Mouse (Mus musculus) hindbrain, embryonic 10.5 days (tissue): ENCODE measurements at regions not wholly inside any gene's neighbourhood (a gene's known extent, or its start where the extent isn't known, plus 50 kb on each side); places are given as distances from the start of the nearest gene placed in this dataset.

Experiments
- DNase-seq: peaks from one replicate; pipeline ENCODE4 v3.0.0-alpha.2; 2017; ENCODE audit warnings: low spot score
- H3K27ac ChIP-seq: fragments of 300-500 bp; sonication (generic); 2 replicates; pipeline ENCODE4 v1.5.1; 2016; ENCODE audit warnings: mild to moderate bottlenecking, moderate library complexity
- H3K27me3 ChIP-seq: fragments of 300-500 bp; sonication (generic); 2 replicates; pipeline ENCODE4 v1.6.1; 2016; ENCODE audit warnings: mild to moderate bottlenecking; ENCODE audit not compliant: poor library complexity, insufficient read depth, severe bottlenecking
- H3K36me3 ChIP-seq: fragments of 300-500 bp; sonication (generic); 2 replicates; pipeline ENCODE4 v1.6.1; 2016; ENCODE audit warnings: mild to moderate bottlenecking, moderate library complexity
- H3K4me1 ChIP-seq: fragments of 300-500 bp; sonication (generic); replicated peaks from 2 replicates; pipeline ENCODE4 v1.6.1; 2016; ENCODE audit warnings: mild to moderate bottlenecking
- H3K4me3 ChIP-seq: fragments of 300-500 bp; sonication (generic); 2 replicates; pipeline ENCODE4 v1.5.1; 2016; ENCODE audit warnings: mild to moderate bottlenecking, moderate library complexity
- H3K9me3 ChIP-seq: fragments of 300-500 bp; sonication (generic); 2 replicates; pipeline ENCODE4 v1.6.1; 2016; ENCODE audit warnings: mild to moderate bottlenecking, moderate library complexity
- WGBS: fragments of 180-500 bp; shearing (Covaris S2); methylation state at CpG from one replicate; pipeline ENCODE4 v1.1.7; 2016; 5-methylcytosine and 5-hydroxymethylcytosine counted together

DNA sequence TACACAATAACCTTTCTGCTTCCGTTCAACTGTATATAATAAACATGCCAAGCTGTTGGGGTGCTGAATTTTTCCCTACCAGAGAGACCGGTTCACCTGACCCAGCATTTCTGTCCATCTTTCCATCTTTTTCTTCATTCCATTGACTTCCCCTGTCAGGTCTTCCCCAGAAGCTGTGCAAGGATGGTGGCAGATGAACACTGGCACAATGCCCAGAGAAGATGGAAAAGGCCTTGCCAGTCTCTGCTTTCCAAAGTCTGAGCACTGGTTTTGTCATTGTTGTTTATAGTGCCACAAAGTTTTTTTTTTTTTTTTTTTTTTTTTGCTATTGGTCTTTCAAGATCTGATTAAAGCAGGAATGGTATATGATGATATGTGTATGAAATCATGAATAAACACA is 526.6 kb downstream of the Fgf9 start:
- Histone ChIP-seq H3K9me3 (no peaks in the 10 kb centered on the region), H3K4me1 (peaks cover 6% of the 10 kb centered on the region; the same call in 1 of the 2 replicates), H3K27me3 (no peaks in the 10 kb centered on the region), H3K27ac (no peak overlapping the region), H3K36me3 (no peaks in the 10 kb centered on the region), H3K4me3 (no peak overlapping the region)
- DNase-seq, result no peak
- 92% methylated on average over 2 of the region's 2 CpGs for WGBS

DNA sequence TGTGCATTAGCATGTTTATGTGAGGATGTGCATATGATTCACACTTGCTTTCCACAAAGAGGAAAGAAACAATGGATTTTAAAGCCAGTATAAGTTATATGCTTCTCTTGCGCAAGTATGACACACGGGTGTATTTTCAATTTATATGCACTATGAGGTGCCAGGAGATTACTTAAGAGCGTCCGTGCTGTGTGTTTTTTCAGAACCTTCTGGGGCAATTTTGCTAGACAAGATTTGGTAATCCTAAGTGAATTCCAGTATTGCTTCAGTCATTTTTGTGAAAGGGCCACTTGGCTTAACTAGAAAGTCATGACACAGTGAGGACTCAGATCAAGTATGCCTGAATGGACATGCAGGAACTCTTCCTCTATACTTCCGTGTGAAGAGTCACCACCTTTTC is 511.5 kb downstream of the Fgf9 start:
- Histone ChIP-seq H3K4me3 (no peak overlapping the region), H3K9me3 (no peaks in the 10 kb centered on the region), H3K4me1 (no peaks in the 10 kb centered on the region), H3K36me3 (no peaks in the 10 kb centered on the region), H3K27me3 (no peaks in the 10 kb centered on the region), H3K27ac (no peak overlapping the region)
- DNase-seq, result no peak
- WGBS, result 97% methylated on average over 5 of the region's 5 CpGs

DNA sequence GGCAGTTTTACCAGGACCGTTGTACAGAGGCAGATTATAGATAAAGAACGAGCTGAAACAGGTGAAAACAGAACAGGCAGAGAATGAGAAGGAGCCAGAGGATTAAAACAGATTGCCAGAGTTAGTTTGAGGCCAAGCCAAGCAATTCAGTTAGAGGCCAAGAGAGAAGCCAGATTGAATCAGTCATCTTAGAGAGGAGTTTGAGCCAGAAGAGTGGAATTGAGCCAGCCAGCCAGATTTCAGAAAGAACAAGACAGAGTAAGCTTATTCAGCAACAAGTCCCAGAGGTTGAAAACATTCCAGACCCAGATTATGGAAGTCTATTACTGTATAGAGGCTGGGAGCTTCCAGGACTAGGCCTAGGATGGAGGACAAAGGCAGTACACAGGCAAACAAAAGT is 499.7 kb downstream of the Fgf9 start:
- WGBS, result 84% methylated on average over 2 of the region's 2 CpGs
- H3K4me1 ChIP-seq, result no peaks in the 10 kb centered on the region
- H3K27ac ChIP-seq, result no peak overlapping the region
- no peaks in the 10 kb centered on the region for H3K9me3 ChIP-seq
- H3K27me3 ChIP-seq, result no peaks in the 10 kb centered on the region
- H3K36me3 ChIP-seq, result no peaks in the 10 kb centered on the region
- no peak for DNase-seq
- H3K4me3 ChIP-seq, result no peak overlapping the region

DNA sequence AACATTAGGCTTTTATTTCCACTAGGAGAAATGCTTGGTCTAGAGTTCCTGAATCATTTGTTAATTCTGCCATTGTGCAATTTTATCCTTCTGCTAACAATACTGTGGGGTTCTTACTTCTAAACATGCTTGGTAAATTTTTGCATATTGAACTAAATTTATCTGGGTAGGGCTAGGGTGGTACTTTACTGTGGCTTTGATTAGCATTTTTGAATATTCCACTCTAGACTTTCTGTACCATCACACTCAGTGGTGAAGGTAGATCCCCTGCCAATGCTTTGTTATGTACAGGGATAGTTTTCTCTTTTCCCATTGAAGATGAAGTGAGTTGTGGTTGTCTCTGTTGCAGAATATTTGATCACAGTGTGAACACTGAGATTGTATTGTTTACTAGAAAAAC is 497.1 kb downstream of the Fgf9 start:
- Histone ChIP-seq H3K36me3 (no peaks in the 10 kb centered on the region), H3K4me1 (no peaks in the 10 kb centered on the region), H3K9me3 (no peaks in the 10 kb centered on the region), H3K27me3 (no peaks in the 10 kb centered on the region), H3K4me3 (no peak overlapping the region), H3K27ac (no peak overlapping the region)
- DNase-seq, result no peak

DNA sequence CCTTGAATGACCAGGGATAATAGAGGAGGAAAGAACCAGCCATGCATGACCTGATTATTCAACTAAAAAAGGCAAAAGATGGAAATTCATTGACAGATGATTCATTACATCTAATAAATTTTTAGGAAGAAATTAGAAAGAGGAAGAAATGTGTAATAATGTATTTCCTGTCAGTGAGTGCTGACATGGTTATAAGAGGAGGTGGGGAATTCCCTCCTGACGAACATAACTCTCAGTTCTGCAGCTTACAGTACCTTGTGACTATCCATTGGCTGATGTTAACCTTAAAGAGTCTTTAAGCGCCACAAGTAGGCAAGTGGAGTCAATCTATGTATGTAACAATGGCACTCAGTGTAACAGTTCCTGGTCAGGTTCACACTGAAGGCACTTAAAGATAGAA is 492.7 kb downstream of the Fgf9 start:
- no peak for DNase-seq
- Histone ChIP-seq H3K27me3 (no peaks in the 10 kb centered on the region), H3K27ac (no peak overlapping the region), H3K36me3 (no peaks in the 10 kb centered on the region), H3K4me1 (no peaks in the 10 kb centered on the region), H3K4me3 (no peak overlapping the region), H3K9me3 (no peaks in the 10 kb centered on the region)
- WGBS, result 80% methylated on average over 2 of the region's 2 CpGs

DNA sequence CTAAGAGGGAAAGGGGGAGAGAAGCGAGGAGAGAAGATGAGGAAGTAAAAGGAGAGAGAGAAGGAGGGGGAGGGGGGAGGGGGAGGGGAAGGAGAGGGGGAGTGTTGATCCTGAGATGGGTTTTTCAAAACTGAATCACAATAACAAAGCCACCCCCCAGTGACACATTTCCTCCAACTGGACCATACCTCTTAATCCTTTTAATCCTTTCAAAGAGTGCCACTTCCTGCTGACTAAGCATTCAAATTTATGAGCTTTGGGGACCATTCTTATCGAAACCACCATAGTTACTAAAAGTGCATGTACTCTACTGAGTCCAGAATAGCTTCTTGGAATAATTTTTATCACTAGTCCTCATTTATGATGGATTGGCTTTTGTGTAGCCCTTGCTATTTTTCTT is 480.4 kb downstream of the Fgf9 start:
- no peaks in the 10 kb centered on the region for H3K36me3 ChIP-seq
- H3K4me1 ChIP-seq, result peaks cover 3% of the 10 kb centered on the region; the same call in 1 of the 2 replicates
- no peak overlapping the region for H3K27ac ChIP-seq
- WGBS, result 75% methylated on average over 2 of the region's 2 CpGs
- no peak for DNase-seq
- H3K9me3 ChIP-seq, result no peaks in the 10 kb centered on the region
- H3K4me3 ChIP-seq, result no peak overlapping the region
- H3K27me3 ChIP-seq, result no peaks in the 10 kb centered on the region

DNA sequence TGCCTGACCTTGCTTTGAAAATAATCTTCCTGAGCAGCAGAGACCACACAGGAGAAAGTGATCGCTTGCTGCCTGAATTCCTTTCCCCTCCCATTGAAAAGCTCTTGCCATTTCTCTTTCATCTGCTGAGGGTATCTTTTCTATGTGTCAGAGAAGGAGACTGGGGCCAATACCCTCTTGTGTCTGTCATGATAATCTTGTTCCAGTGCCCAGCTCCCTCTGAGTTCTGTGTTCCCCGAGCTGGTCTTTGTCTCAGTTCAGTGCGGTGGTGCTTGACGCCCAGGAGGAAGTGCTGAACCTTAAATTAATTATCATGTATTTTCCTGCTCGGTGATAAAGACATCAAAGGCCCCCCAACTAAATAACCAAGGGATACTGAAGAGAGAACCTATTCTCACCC is 475.4 kb downstream of the Fgf9 start:
- H3K27ac ChIP-seq, result no peak overlapping the region
- H3K4me3 ChIP-seq, result no peak overlapping the region
- 21% methylated on average over 5 of the region's 5 CpGs for WGBS
- DNase-seq, result no peak
- H3K27me3 ChIP-seq, result peaks cover 2% of the 10 kb centered on the region; the same call in 1 of the 2 replicates
- H3K4me1 ChIP-seq, result peaks cover 13% of the 10 kb centered on the region; the same call in 1 of the 2 replicates
- no peaks in the 10 kb centered on the region for H3K36me3 ChIP-seq
- H3K9me3 ChIP-seq, result no peaks in the 10 kb centered on the region

DNA sequence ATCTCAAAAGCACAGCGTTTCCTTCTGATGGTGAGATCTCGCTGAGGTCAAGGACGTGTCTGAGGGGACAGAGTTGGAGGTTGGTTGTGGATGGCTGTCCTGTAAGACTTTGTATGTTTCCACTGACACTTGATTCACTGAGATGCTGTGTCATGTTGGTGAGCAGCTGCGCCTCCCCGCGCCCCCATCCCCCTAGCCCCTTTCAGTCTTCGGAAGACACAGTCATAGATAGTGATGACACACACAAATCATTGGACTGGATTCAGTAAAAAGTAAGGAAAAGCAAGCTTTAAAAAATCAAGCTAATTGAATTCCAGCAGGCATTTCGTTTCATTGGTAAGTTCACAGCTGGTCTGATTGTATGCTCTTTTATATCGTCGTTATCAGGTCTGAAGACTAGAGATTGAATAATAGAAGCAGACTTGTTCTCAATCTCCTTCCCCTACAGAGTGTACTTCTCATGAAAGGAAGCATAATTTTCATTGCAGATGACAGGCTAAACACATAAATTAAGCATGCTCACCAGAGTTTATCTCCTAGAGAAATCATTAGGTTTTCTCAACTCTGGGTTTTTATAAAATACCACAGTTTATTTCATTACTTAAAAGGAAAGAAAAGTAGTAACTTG is 472.9 kb downstream of the Fgf9 start:
- Histone ChIP-seq H3K27ac (no peak overlapping the region), H3K4me3 (no peak overlapping the region), H3K27me3 (peaks cover 2% of the 10 kb centered on the region; the same call in 1 of the 2 replicates), H3K4me1 (peaks cover 13% of the 10 kb centered on the region; the same call in 1 of the 2 replicates), H3K9me3 (no peaks in the 10 kb centered on the region), H3K36me3 (no peaks in the 10 kb centered on the region)
- WGBS, result 88% methylated on average over 10 of the region's 10 CpGs
- DNase-seq, result no peak

DNA sequence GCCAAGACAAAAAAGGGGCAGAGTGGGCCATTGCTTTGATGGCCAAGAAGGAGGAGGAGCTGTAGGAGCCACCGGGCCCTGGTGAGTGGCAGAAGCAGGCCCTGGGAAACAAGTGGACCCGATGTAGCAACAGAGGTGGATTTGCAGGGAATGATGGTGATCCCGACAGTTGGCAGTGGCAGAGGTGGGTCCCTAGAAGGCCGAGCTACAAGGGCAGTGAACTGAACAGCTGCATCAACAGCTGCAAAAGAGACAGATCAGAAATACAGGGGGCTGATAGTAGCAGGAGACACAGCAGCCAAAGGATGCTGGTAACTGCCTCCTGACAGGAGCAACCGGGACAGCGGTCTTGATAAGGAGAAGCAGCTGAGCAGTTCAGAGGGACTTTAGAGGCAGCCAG is 467.8 kb downstream of the Fgf9 start:
- DNase-seq, result no peak
- H3K9me3 ChIP-seq, result no peaks in the 10 kb centered on the region
- no peak overlapping the region for H3K4me3 ChIP-seq
- no peaks in the 10 kb centered on the region for H3K4me1 ChIP-seq
- H3K36me3 ChIP-seq, result no peaks in the 10 kb centered on the region
- no peaks in the 10 kb centered on the region for H3K27me3 ChIP-seq
- no peak overlapping the region for H3K27ac ChIP-seq
- 77% methylated on average over 6 of the region's 6 CpGs for WGBS

DNA sequence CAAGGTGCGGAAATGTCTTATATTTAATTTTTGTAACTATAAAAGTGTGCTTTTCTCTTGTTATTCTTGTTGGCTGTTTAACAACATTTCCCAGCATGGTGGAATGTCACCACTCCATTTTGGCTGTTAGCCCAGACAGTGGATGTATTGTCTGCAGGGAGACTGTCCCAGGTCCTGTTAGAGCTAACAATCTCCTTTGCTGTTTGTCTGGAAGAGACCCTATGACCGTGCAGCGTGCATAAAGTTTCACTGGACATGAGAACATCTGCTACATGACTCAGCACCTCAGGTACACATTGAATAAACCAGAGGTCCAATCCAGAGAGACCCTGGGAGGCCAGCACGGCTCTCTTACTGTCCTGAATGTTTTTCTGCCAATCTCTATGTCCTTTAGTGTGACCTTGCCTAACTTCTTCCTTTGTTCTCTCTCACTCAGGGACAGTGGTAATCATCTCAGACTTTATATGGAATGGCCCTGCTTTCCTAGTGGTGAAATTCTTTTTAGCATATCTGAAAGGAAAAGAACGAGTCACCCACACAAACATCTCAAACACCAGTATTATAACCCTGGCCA is 450.7 kb downstream of the Fgf9 start:
- no peaks in the 10 kb centered on the region for H3K27me3 ChIP-seq
- WGBS, result 70% methylated on average over 5 of the region's 5 CpGs
- H3K27ac ChIP-seq, result no peak overlapping the region
- no peaks in the 10 kb centered on the region for H3K36me3 ChIP-seq
- H3K4me3 ChIP-seq, result no peak overlapping the region
- 0 out of 2 replicates have a peak, but pooled peaks cover 11% of the 10 kb centered on the region for H3K4me1 ChIP-seq
- DNase-seq, result no peak
- H3K9me3 ChIP-seq, result no peaks in the 10 kb centered on the region

DNA sequence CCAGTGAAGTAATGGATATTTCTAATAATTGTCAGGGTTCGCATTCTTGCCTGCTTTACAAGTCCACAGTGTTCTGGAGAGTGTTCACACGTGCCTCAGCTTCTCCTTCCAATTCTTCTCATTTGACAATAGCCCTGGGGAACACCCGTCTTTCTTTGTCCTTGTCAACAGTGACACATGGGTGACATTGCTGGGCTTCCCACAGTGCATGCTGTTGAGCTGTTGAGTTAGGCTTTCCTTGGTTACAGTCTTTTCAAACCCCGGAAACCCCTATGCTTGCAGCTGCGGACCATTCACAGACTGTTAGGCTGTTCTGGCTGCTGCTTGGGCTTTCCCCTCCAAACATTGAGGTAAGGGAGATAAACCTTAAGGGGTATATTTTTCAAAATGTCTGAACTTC is 450.0 kb downstream of the Fgf9 start:
- DNase-seq, result no peak
- Histone ChIP-seq H3K9me3 (no peaks in the 10 kb centered on the region), H3K27me3 (no peaks in the 10 kb centered on the region), H3K4me3 (no peak overlapping the region), H3K36me3 (no peaks in the 10 kb centered on the region), H3K27ac (no peak overlapping the region), H3K4me1 (0 out of 2 replicates have a peak, but pooled peaks cover 11% of the 10 kb centered on the region)
- WGBS, result 58% methylated on average over 5 of the region's 5 CpGs

DNA sequence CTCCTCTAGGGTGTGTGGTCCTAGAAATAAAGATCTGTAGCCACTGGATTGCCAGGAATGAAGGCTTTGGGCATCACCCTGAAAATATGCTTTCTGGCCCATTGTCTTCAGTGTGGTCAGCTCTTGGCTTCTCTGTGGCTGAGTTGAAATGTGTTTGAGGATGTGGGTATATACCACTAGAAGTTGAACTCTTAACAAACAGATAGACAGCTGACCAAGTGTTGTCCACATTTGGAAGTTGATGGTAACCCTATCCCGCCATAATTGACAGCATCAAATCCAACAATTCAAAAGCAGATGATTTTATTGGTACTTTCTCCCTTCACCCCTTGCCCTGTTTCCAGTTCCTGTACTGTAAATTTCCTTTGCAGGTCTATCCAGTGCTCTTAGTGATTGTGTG is 448.7 kb downstream of the Fgf9 start:
- no peak overlapping the region for H3K27ac ChIP-seq
- H3K4me1 ChIP-seq, result 0 out of 2 replicates have a peak, but pooled peaks cover 11% of the 10 kb centered on the region
- H3K9me3 ChIP-seq, result no peaks in the 10 kb centered on the region
- no peaks in the 10 kb centered on the region for H3K36me3 ChIP-seq
- no peak for DNase-seq
- H3K27me3 ChIP-seq, result no peaks in the 10 kb centered on the region
- H3K4me3 ChIP-seq, result no peak overlapping the region
- WGBS, result 100% methylated on average over 1 of the region's 1 CpGs

DNA sequence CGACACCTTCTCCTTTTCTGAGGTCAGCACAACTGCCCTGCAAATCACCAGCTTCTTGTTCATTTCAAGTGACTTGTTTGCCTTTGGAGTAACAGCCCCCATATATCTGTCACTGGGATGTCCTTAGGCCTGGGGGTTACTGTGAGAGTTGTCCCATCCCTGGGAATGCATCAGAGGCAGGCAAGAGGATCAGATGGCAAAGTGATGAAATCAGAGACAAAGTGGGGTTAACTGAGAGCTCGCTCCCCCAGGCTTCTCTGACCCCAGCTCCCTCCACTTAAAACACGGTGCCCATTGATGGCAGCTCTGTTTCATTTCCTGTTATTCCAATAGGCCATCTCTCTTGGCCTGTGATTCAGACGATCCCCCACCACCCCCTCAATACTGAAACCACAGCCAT is 446.2 kb downstream of the Fgf9 start:
- Histone ChIP-seq H3K9me3 (no peaks in the 10 kb centered on the region), H3K4me1 (0 out of 2 replicates have a peak, but pooled peaks cover 11% of the 10 kb centered on the region), H3K4me3 (no peak overlapping the region), H3K36me3 (no peaks in the 10 kb centered on the region), H3K27ac (no peak overlapping the region), H3K27me3 (no peaks in the 10 kb centered on the region)
- 44% methylated on average over 4 of the region's 4 CpGs for whole genome bisulfite sequencing
- peak; percentile 8 for DNase-seq

DNA sequence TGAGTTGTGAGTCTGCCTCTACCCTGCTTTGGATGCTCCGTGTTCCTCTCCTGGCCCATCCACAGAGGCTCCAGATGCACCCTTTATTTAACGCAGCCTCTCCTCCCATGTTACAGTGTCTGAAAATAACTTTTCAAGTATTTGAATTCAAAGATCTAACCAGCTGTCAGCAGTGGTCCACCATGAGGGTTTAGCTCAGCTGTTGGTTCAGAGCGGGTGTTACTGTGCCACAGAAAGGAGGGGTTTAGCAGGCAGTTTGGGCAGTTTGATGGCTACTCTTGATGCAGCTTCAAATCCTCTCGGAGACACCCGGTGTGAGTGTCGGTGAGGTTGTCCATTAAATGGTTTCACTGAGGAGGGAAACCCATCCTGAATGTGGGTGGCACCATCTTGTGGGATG is 441.8 kb downstream of the Fgf9 start:
- Histone ChIP-seq H3K4me3 (no peak overlapping the region), H3K9me3 (no peaks in the 10 kb centered on the region), H3K27ac (no peak overlapping the region), H3K27me3 (no peaks in the 10 kb centered on the region), H3K36me3 (no peaks in the 10 kb centered on the region), H3K4me1 (peaks cover 21% of the 10 kb centered on the region)
- no peak for DNase-seq
- WGBS, result 89% methylated on average over 6 of the region's 6 CpGs
